Mouse (Mus musculus) urinary bladder, postnatal 4 days (tissue): ENCODE data around the gene A630076J17Rik.
A peak's percentile ranks its signal among the peaks of the same experiment; 100 is the strongest.

Source experiments
- DNase-seq, 2 experiments: peaks; one replicate each; pipeline ENCODE4 v3.0.0; 2021 to 2022; ENCODE audit warnings: low spot score in 2 of 2

Gene A630076J17Rik

GRCm38 (mm10) chr3:107275996-107276395 lies 45.6 kb downstream of the A630076J17Rik start:
- DNase-seq: no peak

GRCm38 (mm10) chr3:107276626-107277025 lies 46.2 kb downstream of the A630076J17Rik start:
- DNase-seq: no peak

GRCm38 (mm10) chr3:107278479-107279269 lies 48.3 kb downstream of the A630076J17Rik start, which contains the start of gene Lamtor5:
TSS of gene Lamtor5 (plus strand) at chr3:107278858.
- peak; percentile 83 to 91 for DNase-seq
